Mouse (Mus musculus) large intestine, adult 2 months (tissue): Measurements from ENCODE around the gene Dtl. TPM values are rescaled to one million over a fixed set of nuclear protein-coding genes. Genes with fewer than 3 reads are reported as not detected.

Experiments
- DNase-seq: peaks from one replicate; pipeline ENCODE4 v3.0.0-alpha.2; 2012; ENCODE audit warnings: low read depth, low spot score
- WGBS: fragments of 180-500 bp; shearing (Covaris S2); methylation state at CpG from one replicate; pipeline ENCODE4 v1.1.7; 2018; 5-methylcytosine and 5-hydroxymethylcytosine counted together
- polyA plus RNA-seq: library from polyadenylated mRNA; depleted of rRNA; stranded (reverse); fragments of >200 nt; gene quantifications from 2 replicates; pipeline ENCODE4 v1.2.3, GENCODE M21; 2012

Gene Dtl
- polyA plus RNA-seq, 1 experiment: 2.6 TPM

DNA sequence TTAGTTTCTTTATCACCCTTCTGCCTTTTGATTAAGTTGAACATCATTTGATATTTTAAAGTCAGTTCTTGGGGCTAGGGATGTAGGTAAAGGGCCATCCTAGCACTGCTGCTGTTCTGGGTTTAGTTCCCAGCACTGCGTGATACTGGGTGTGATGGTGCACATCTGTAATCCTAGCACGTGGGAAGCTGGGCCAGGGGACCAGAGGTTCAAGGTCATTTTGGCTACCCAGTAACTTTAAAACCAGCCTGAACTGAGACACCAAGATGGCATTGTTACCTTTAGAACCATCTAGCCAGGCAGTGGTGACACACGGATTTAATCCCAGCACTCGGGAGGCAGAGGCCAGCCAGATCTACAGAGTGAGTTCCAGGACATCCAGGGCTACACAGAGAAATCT is 8.5 kb upstream of the Dtl start:
- 88% methylated on average over 4 of the region's 4 CpGs for WGBS
- no peak for DNase-seq

GRCm38 (mm10) chr1:191581641-191582040 is 6.3 kb upstream of the Dtl start:
- DNase-seq: no peak
- WGBS: 88% methylated on average over 4 of the region's 4 CpGs

DNA sequence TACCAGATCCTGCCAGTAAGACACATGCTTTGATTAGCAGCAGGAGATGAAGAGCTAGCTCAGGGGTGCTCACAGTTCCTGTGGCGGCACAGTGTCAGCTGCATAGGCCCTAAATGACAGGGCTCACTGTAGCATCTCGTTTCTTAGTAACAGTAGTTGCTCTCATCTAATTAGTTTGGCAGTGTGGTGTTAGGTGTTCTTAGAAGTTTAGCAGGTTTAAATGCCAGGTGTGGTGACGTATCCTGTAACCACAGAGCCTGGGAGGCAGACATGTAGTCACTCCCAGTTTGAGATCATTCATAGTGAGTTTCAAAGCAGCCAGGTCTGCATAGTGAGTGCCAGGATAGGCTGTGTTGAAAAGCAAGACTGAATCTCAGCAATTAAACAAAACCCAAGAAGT is 4.2 kb upstream of the Dtl start:
- no peak for DNase-seq
- WGBS: 83% methylated on average over 3 of the region's 3 CpGs

DNA sequence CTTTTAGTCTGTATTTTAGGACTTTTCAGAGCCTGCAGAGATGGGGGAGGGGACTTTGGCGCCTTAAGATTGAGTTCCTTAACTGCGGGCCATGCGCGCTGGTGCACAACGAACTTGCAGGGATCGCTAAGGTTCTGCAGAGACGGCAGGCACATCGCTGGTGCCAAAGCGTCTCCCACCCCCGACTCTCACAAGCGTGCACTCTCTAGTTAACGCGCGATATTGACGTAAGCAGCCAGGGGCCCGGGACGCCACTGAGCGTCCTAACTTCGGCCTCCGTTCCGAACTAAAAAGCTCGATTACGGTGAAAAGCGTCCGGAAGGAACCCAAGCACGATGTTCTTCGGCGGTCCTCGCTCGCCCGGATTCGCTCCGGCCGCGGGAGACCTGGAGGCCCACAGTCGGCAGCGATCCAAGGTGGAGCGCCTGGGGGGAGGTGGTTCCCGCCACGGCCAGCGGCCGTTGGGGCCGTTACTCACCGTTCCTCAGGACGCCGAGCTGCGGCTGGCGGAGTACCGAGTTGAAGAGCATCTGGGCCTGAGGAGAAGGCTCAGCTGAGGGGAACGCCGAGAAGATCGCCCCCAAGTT is 380 bp downstream of the Dtl start:
- DNase-seq: no peak
- WGBS: under 1% methylated on average over 52 of the region's 52 CpGs

- under 1% methylated on average over 13 of the region's 13 CpGs for WGBS
- no peak for DNase-seq
Measured at GRCm38 (mm10) chr1:191573906-191574639, 1.3 kb downstream of the Dtl start.

- WGBS: 83% methylated on average over 3 of the region's 3 CpGs
- no peak for DNase-seq
Measured at GRCm38 (mm10) chr1:191570415-191570814, 4.9 kb downstream of the Dtl start.

DNA sequence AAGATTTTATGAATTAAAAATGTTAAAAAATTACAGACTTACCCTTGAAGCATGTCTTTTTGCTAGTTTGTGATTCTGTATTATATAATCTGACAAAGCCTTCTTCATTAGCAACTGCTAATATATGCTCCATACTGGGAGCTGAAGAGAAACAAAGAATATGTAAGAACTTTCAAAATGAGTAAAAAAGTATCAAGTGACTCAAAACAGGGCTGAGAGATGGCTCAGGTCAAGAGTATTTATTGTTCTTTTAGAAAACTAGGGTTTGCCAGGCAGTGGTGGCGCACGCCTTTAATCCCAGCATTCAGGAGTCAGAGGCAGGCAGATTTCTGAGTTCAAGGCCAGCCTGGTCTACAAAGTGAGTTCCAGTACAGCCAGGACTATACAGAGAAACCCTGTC is 5.7 kb downstream of the Dtl start:
- WGBS: 98% methylated on average over 2 of the region's 2 CpGs
- DNase-seq: no peak

DNA sequence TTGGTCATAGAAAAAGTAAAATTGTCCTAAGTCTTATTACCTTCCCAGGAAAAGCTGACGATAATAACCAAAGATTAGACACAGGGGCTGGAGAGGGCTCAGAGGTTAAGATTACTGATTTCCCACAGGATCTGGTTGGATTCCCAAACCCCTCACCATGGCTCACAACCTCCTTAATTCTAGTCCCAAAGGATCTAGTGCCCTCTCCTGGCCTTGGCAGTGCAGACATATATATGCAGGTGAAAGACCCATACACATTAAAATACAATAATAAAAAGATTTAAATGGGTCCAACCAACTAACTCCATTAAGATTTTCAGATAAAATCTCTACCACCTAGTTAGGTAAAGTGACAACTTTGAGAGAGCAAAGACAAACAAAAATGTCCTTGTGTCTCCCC is 7.5 kb downstream of the Dtl start:
- no peak for DNase-seq

GRCm38 (mm10) chr1:191562823-191563365 is 12.4 kb downstream of the Dtl start:
- no peak for DNase-seq
- 52% methylated on average over 6 of the region's 6 CpGs for WGBS

More for the DNA sequence above, 7.5 kb downstream of the Dtl start:
- 88% methylated on average over 1 of the region's 1 CpGs for WGBS

DNA sequence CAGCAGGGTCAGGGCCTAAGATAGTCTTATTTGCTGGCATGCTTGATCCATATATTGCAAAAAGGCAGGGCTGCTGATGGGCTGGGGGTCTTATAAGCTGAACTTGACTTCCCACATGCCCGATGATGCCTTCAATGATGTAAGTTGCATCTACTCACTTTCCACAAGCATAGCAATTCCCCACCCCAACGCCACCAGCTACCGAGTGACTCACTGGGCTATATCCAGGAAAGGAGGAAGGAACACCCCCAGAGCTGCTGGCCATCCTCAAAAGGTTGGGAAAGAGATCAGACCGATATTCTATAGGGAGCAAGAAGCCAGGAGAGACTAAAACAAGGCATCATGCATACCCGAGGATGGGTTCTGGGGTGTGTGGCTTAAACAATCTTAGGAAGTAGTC is 15.6 kb downstream of the Dtl start:
- WGBS: 78% methylated on average over 5 of the region's 5 CpGs

GRCm38 (mm10) chr1:191557109-191557508 is 18.2 kb downstream of the Dtl start:
- no peak for DNase-seq
- 66% methylated on average over 8 of the region's 8 CpGs for WGBS

More for the DNA sequence above, 15.6 kb downstream of the Dtl start:
- DNase-seq: no peak

DNA sequence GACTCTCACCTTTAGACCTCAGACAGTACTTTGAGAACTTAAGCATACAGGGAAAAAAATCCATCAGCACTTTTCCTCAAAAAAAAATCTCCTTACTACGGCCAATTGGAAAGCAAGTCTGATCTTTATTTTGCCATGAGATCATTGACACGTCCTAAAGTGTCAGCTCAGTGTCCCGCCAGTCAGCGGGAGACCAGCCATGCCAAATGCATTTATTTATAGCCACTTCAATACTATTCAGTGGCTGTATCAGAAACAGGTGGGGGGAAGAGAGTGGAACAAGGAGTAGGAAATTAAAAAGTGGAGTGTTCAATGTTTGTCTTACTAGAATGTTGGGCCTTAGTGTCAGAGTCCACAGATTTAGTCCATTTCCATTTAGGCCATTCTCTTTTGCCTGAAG is 24.6 kb downstream of the Dtl start:
- WGBS: 86% methylated on average over 4 of the region's 4 CpGs
- DNase-seq: no peak

DNA sequence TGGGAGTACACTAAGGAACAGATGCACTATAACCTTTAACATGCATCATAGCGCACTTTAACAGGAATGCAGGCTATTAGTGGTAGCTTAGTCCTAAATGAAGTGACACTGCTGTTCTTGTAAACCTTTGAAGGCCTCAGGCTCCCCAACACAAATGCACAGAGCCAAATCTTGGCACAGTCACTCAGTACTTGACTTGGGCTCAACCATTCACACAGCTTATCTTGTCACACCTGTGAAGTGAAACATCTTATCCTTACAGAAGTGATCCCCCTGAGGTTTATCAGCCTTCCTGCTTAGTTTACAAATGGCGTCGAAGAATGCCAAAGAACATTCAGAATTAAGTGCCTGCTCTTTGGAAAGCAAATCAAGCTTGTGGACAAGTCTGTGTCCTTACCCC is 31.6 kb downstream of the Dtl start:
- no peak for DNase-seq
- 89% methylated on average over 3 of the region's 3 CpGs for WGBS

DNA sequence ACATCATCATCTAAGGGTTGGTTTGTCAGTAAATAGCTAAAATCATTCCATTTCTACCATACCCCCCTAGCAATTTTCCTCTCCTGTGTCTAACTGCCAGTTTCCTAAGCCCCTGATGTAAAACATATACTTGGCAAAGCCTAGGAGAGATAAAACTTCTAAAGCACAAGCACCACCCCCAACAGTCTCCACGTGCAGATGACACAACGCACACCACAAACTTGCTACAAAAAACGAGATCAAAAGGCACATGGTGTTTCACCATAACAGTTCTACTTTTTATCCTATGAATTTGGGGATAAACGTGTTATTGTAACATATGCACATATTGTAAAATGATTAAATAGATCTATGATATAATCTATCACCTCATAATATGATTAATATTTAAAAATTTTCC is 33.7 kb downstream of the Dtl start:
- 74% methylated on average over 4 of the region's 4 CpGs for WGBS
- DNase-seq: no peak

DNA sequence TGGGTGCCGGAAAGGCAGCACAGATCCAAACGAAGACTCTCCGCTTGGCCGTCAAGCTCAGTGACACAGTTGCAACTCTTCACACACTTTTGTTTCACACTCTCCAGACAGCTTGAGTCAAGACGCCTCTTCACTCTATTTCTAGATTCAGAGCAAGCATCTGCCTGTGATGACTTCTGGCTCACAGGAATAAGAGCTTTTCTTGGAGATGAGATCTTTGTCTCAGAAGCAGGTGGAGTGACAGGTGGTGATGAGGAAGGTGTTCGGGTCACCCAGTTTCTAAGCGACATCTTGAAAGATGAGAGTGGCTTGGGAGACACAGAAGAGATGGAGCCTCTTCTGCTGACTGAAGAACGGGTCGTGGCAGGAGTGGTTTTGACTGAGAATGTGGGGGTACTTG is 34.3 kb downstream of the Dtl start:
- no peak for DNase-seq
- WGBS: 91% methylated on average over 9 of the region's 9 CpGs

DNA sequence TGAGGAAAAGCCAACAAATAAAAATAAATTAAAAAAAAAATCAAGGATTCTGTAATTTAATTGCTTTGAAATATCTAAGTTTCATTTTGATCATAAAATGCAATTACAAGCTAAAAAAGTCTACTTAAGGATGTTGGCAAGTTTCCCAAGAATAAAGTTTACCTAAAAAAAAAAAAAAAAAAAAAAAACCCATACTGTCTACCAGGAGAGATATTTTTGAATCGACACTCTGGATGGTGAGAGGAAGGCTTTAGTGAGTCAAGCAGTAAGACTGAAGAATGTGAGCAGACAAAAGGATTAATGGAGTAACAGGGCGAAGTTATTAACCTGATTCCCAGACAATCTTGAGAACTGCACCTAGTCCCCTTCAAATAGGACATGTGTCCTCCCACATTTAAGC is 35.0 kb downstream of the Dtl start:
- no peak for DNase-seq
- 65% methylated on average over 2 of the region's 2 CpGs for WGBS

GRCm38 (mm10) chr1:191534896-191535295 is 40.4 kb downstream of the Dtl start:
- DNase-seq: no peak
- WGBS: 85% methylated on average over 2 of the region's 2 CpGs

- no peak for DNase-seq
- WGBS: 43% methylated on average over 1 of the region's 1 CpGs
Measured at GRCm38 (mm10) chr1:191531023-191531422, 44.3 kb downstream of the Dtl start.

- 82% methylated on average over 2 of the region's 2 CpGs for WGBS
- no peak for DNase-seq
Measured at GRCm38 (mm10) chr1:191529406-191529805, 45.9 kb downstream of the Dtl start.

GRCm38 (mm10) chr1:191527921-191528612 is 47.3 kb downstream of the Dtl start:
- WGBS: 52% methylated on average over 4 of the region's 4 CpGs
- no peak for DNase-seq

GRCm38 (mm10) chr1:191527089-191527488 is 48.3 kb downstream of the Dtl start:
- 67% methylated on average over 3 of the region's 3 CpGs for WGBS
- no peak for DNase-seq
